Mouse (Mus musculus) forebrain, embryonic 15.5 days (tissue): ENCODE data around the gene 2610002M06Rik. TPM values are rescaled to one million over a fixed set of nuclear protein-coding genes. Genes with fewer than 3 reads are reported as not detected.

ENCODE experiments used
- ATAC-seq: fragments of 200-750 bp; cut with Nextera tagmentation; replicated peaks from 2 replicates; pipeline ENCODE4 v1.8.0; 2017; ENCODE audit warnings: mild to moderate bottlenecking, moderate TSS enrichment, moderate library complexity
- H3K27ac ChIP-seq: fragments of 300-500 bp; sonication (generic); replicated peaks from 2 replicates; pipeline ENCODE4 v1.5.1; 2015; ENCODE audit warnings: mild to moderate bottlenecking, inconsistent platforms
- H3K27me3 ChIP-seq: fragments of 300-500 bp; sonication (generic); 2 replicates; pipeline ENCODE4 v1.6.1; 2015; ENCODE audit warnings: inconsistent platforms
- H3K36me3 ChIP-seq: fragments of 300-500 bp; sonication (generic); 2 replicates; pipeline ENCODE4 v1.6.1; 2015; ENCODE audit warnings: mild to moderate bottlenecking, inconsistent platforms
- H3K4me1 ChIP-seq: fragments of 300-500 bp; sonication (generic); 2 replicates; pipeline ENCODE4 v1.6.1; 2015; ENCODE audit warnings: inconsistent platforms
- H3K4me2 ChIP-seq: fragments of 300-500 bp; sonication (generic); replicated peaks from 2 replicates; pipeline ENCODE4 v1.6.1; 2015; ENCODE audit warnings: mild to moderate bottlenecking, inconsistent platforms
- H3K4me3 ChIP-seq: fragments of 300-500 bp; sonication (generic); 2 replicates; pipeline ENCODE4 v1.5.1; 2015; ENCODE audit warnings: mild to moderate bottlenecking, inconsistent platforms
- H3K9ac ChIP-seq: fragments of 300-500 bp; sonication (generic); replicated peaks from 2 replicates; pipeline ENCODE4 v1.6.1; 2015; ENCODE audit warnings: mild to moderate bottlenecking, inconsistent platforms
- H3K9me3 ChIP-seq: fragments of 300-500 bp; sonication (generic); 2 replicates; pipeline ENCODE4 v1.6.1; 2016; ENCODE audit warnings: inconsistent platforms
- WGBS: fragments of 180-500 bp; shearing (Covaris S2); methylation state at CpG from one replicate; pipeline ENCODE4 v1.1.7; 2015; ENCODE audit warnings: mixed read lengths; 5-methylcytosine and 5-hydroxymethylcytosine counted together
- polyA plus RNA-seq: library from polyadenylated mRNA; unstranded; fragments of >200 nt; fragmentation: Nextera tagmentation; extraction: Ambion mirVana; gene quantifications from 2 replicates; pipeline ENCODE4 v1.2.1, GENCODE M21; 2015

2610002M06Rik gene
- polyA plus RNA-seq: 14.7 and 16.5 TPM in 2 replicates

GRCm38 (mm10) chrX:107816218-107816554 lies at the start of gene 2610002M06Rik:
TSS of gene 2610002M06Rik (minus strand) at chrX:107816334.
- 17% methylated on average over 26 of the region's 28 CpGs for WGBS

GRCm38 (mm10) chrX:107858165-107858564 lies 42.0 kb upstream of the 2610002M06Rik start:
- no peaks in the 10 kb centered on the region for H3K36me3 ChIP-seq
- no peak overlapping the region for H3K9ac ChIP-seq
- H3K4me3 ChIP-seq: no peak overlapping the region
- no peak overlapping the region for H3K4me2 ChIP-seq
- no peaks in the 10 kb centered on the region for H3K9me3 ChIP-seq
- H3K27me3 ChIP-seq: no peaks in the 10 kb centered on the region
- no peak for ATAC-seq
- H3K27ac ChIP-seq: no peak overlapping the region
- WGBS: 30% methylated on average over 4 of the region's 4 CpGs
- no peaks in the 10 kb centered on the region for H3K4me1 ChIP-seq

More at GRCm38 (mm10) chrX:107816218-107816554, at the start of gene 2610002M06Rik:
- Histone ChIP-seq H3K4me2 (peak within 1 kb of the TSS; percentile 49), H3K9ac (peak within 1 kb of the TSS; percentile 64), H3K4me3 (peak within 1 kb of the TSS; percentile 59), H3K9me3 (no peaks in the 10 kb centered on the region), H3K36me3 (no peaks in the 10 kb centered on the region), H3K27me3 (no peaks in the 10 kb centered on the region), H3K4me1 (no peaks in the 10 kb centered on the region), H3K27ac (no peak within 1 kb of the TSS)
- peak; percentile 99 for ATAC-seq

- WGBS: 95% methylated on average over 6 of the region's 6 CpGs
- Histone ChIP-seq H3K27me3 (no peaks in the 10 kb centered on the region), H3K4me3 (no peak overlapping the region), H3K27ac (no peak overlapping the region), H3K9ac (no peak overlapping the region), H3K36me3 (no peaks in the 10 kb centered on the region), H3K9me3 (no peaks in the 10 kb centered on the region), H3K4me1 (no peaks in the 10 kb centered on the region), H3K4me2 (peak overlapping the region; percentile 49)
- no peak for ATAC-seq
Observed at GRCm38 (mm10) chrX:107816726-107817125, 592 bp upstream of the 2610002M06Rik start.

GRCm38 (mm10) chrX:107815502-107816217 lies 474 bp downstream of the 2610002M06Rik start:
- no peaks in the 10 kb centered on the region for H3K27me3 ChIP-seq
- no peak overlapping the region for H3K27ac ChIP-seq
- 18% methylated on average over 32 of the region's 32 CpGs for WGBS
- no peaks in the 10 kb centered on the region for H3K9me3 ChIP-seq
- peak overlapping the region; percentile 64 for H3K9ac ChIP-seq
- ATAC-seq: no peak; the same call in none of the 2 replicates
- H3K36me3 ChIP-seq: no peaks in the 10 kb centered on the region
- H3K4me3 ChIP-seq: peak overlapping the region; percentile 59
- peak overlapping the region; percentile 49 for H3K4me2 ChIP-seq
- no peaks in the 10 kb centered on the region for H3K4me1 ChIP-seq

GRCm38 (mm10) chrX:107812120-107812519 lies 4.0 kb downstream of the 2610002M06Rik start:
- ATAC-seq: no peak
- H3K4me1 ChIP-seq: no peaks in the 10 kb centered on the region

GRCm38 (mm10) chrX:107796919-107797318 lies 19.2 kb downstream of the 2610002M06Rik start:
- Histone ChIP-seq H3K27ac (no peak overlapping the region), H3K4me2 (no peak overlapping the region), H3K9ac (no peak overlapping the region), H3K9me3 (no peaks in the 10 kb centered on the region), H3K4me1 (no peaks in the 10 kb centered on the region), H3K4me3 (no peak overlapping the region), H3K36me3 (no peaks in the 10 kb centered on the region), H3K27me3 (no peaks in the 10 kb centered on the region)
- ATAC-seq: no peak
- 85% methylated on average over 2 of the region's 2 CpGs for WGBS

More at GRCm38 (mm10) chrX:107812120-107812519, 4.0 kb downstream of the 2610002M06Rik start:
- no peaks in the 10 kb centered on the region for H3K27me3 ChIP-seq
- H3K4me3 ChIP-seq: no peak overlapping the region
- H3K4me2 ChIP-seq: no peak overlapping the region
- no peak overlapping the region for H3K27ac ChIP-seq
- no peaks in the 10 kb centered on the region for H3K9me3 ChIP-seq
- no peaks in the 10 kb centered on the region for H3K36me3 ChIP-seq
- H3K9ac ChIP-seq: no peak overlapping the region

- ATAC-seq: no peak
- H3K27me3 ChIP-seq: no peaks in the 10 kb centered on the region
- H3K4me3 ChIP-seq: no peak overlapping the region
- no peak overlapping the region for H3K4me2 ChIP-seq
- H3K27ac ChIP-seq: no peak overlapping the region
- H3K9me3 ChIP-seq: no peaks in the 10 kb centered on the region
- no peak overlapping the region for H3K9ac ChIP-seq
- no peaks in the 10 kb centered on the region for H3K4me1 ChIP-seq
- WGBS: 55% methylated on average over 1 of the region's 1 CpGs
- H3K36me3 ChIP-seq: no peaks in the 10 kb centered on the region
Observed at GRCm38 (mm10) chrX:107795785-107796184, 20.3 kb downstream of the 2610002M06Rik start.

GRCm38 (mm10) chrX:107792290-107792689 lies 23.8 kb downstream of the 2610002M06Rik start, which contains the start of gene Tent5d:
TSS of gene Tent5d (plus strand) at chrX:107792590.
- H3K4me3 ChIP-seq: no peak within 1 kb of the TSS
- H3K4me2 ChIP-seq: no peak within 1 kb of the TSS
- H3K36me3 ChIP-seq: no peaks in the 10 kb centered on the region
- no peaks in the 10 kb centered on the region for H3K4me1 ChIP-seq
- H3K27ac ChIP-seq: no peak within 1 kb of the TSS
- no peak within 1 kb of the TSS for H3K9ac ChIP-seq
- no peak for ATAC-seq
- H3K27me3 ChIP-seq: no peaks in the 10 kb centered on the region
- H3K9me3 ChIP-seq: no peaks in the 10 kb centered on the region
- 88% methylated on average over 1 of the region's 1 CpGs for WGBS

- no peak overlapping the region for H3K4me2 ChIP-seq
- H3K4me3 ChIP-seq: no peak overlapping the region
- no peak overlapping the region for H3K27ac ChIP-seq
- no peaks in the 10 kb centered on the region for H3K27me3 ChIP-seq
- no peak for ATAC-seq
- no peaks in the 10 kb centered on the region for H3K4me1 ChIP-seq
- H3K36me3 ChIP-seq: no peaks in the 10 kb centered on the region
- no peak overlapping the region for H3K9ac ChIP-seq
- no peaks in the 10 kb centered on the region for H3K9me3 ChIP-seq
- WGBS: 24% methylated on average over 8 of the region's 8 CpGs
Observed at GRCm38 (mm10) chrX:107790750-107791493, 25.2 kb downstream of the 2610002M06Rik start.

GRCm38 (mm10) chrX:107790136-107790535 lies 26.0 kb downstream of the 2610002M06Rik start:
- ATAC-seq: no peak
- no peaks in the 10 kb centered on the region for H3K36me3 ChIP-seq
- H3K4me2 ChIP-seq: no peak overlapping the region
- H3K4me3 ChIP-seq: no peak overlapping the region
- no peak overlapping the region for H3K9ac ChIP-seq
- WGBS: 100% methylated on average over 1 of the region's 1 CpGs
- no peak overlapping the region for H3K27ac ChIP-seq
- H3K9me3 ChIP-seq: no peaks in the 10 kb centered on the region
- no peaks in the 10 kb centered on the region for H3K27me3 ChIP-seq
- no peaks in the 10 kb centered on the region for H3K4me1 ChIP-seq

- no peak overlapping the region for H3K4me3 ChIP-seq
- ATAC-seq: no peak
- H3K27me3 ChIP-seq: no peaks in the 10 kb centered on the region
- no peaks in the 10 kb centered on the region for H3K9me3 ChIP-seq
- no peak overlapping the region for H3K27ac ChIP-seq
- H3K9ac ChIP-seq: no peak overlapping the region
- no peak overlapping the region for H3K4me2 ChIP-seq
- H3K4me1 ChIP-seq: no peaks in the 10 kb centered on the region
- 29% methylated on average over 3 of the region's 3 CpGs for WGBS
- no peaks in the 10 kb centered on the region for H3K36me3 ChIP-seq
Observed at GRCm38 (mm10) chrX:107767896-107768295, 48.2 kb downstream of the 2610002M06Rik start.
